Mouse (Mus musculus) myocyte (in vitro differentiated cells): Measurements from ENCODE around the gene Itk. TPM values are rescaled to one million over a fixed set of nuclear protein-coding genes. Genes with fewer than 3 reads are reported as not detected.

ENCODE experiments used
- H3K27me3 ChIP-seq: one replicate; pipeline ENCODE4 v1.6.1; 2011; ENCODE audit not compliant: control insufficient read depth, insufficient read depth, insufficient read length
- H3K36me3 ChIP-seq: one replicate; pipeline ENCODE4 v1.6.1; 2011; ENCODE audit not compliant: control insufficient read depth, insufficient read depth
- H3K4me2 ChIP-seq: one replicate; pipeline ENCODE4 v1.6.1; 2011; ENCODE audit warnings: low read depth, control low read depth
- H3K4me3 ChIP-seq: one replicate; pipeline ENCODE4 v1.5.1; 2011; ENCODE audit warnings: mild to moderate bottlenecking, control low read depth, moderate library complexity
- H3K79me2 ChIP-seq: one replicate; pipeline ENCODE4 v1.6.1; 2011; ENCODE audit not compliant: control insufficient read depth, insufficient read depth
- H3ac ChIP-seq: one replicate; pipeline ENCODE4 v1.6.1; 2011; ENCODE audit not compliant: control insufficient read depth, insufficient read length
- CEBPB ChIP-seq: IDR thresholded peaks from 2 replicates; pipeline ENCODE4 v1.6.1; 2011; ENCODE audit warnings: mild to moderate bottlenecking, moderate library complexity; ENCODE audit not compliant: poor library complexity, insufficient read depth, severe bottlenecking
- E2F4 ChIP-seq: IDR thresholded peaks from one replicate; pipeline ENCODE4 v1.6.1; 2011; ENCODE audit warnings: mild to moderate bottlenecking, control low read depth, moderate library complexity; ENCODE audit not compliant: insufficient read depth
- MAX ChIP-seq: IDR thresholded peaks from one replicate; pipeline ENCODE4 v1.6.1; 2011; ENCODE audit warnings: low read depth, mild to moderate bottlenecking, control low read depth
- MYOD1 ChIP-seq, 3 experiments: IDR thresholded peaks; one replicate each; pipeline ENCODE4 v1.6.1; 2011; ENCODE audit warnings: control low read depth in 2 of 3, low read depth in 2 of 3, mild to moderate bottlenecking in 2 of 3, moderate library complexity in 1 of 3; ENCODE audit not compliant: insufficient read length in 2 of 3, control insufficient read depth in 1 of 3
- MYOG ChIP-seq, 3 experiments: IDR thresholded peaks; one replicate each; pipeline ENCODE4 v1.6.1; 2011; ENCODE audit warnings: control low read depth in 2 of 3, low read depth in 2 of 3, mild to moderate bottlenecking in 2 of 3; ENCODE audit not compliant: insufficient read length in 2 of 3, control insufficient read depth in 1 of 3, insufficient read depth in 1 of 3
- POLR2A ChIP-seq: IDR thresholded peaks from one replicate; pipeline ENCODE4 v1.6.1; 2011; ENCODE audit warnings: low read depth, mild to moderate bottlenecking, control low read depth, moderate library complexity; ENCODE audit not compliant: insufficient read length
- POLR2AphosphoS2 ChIP-seq: IDR thresholded peaks from one replicate; pipeline ENCODE4 v1.6.1; 2011; ENCODE audit warnings: low read depth, control low read depth; ENCODE audit not compliant: insufficient read length
- REST ChIP-seq: IDR thresholded peaks from one replicate; pipeline ENCODE4 v1.6.1; 2011; ENCODE audit warnings: mild to moderate bottlenecking, control low read depth, moderate library complexity; ENCODE audit not compliant: insufficient read depth, insufficient read length
- SRF ChIP-seq: IDR thresholded peaks from one replicate; pipeline ENCODE4 v1.6.1; 2011; ENCODE audit warnings: low read depth; ENCODE audit not compliant: control insufficient read depth, insufficient read length
- TCF12 ChIP-seq: IDR thresholded peaks from one replicate; pipeline ENCODE4 v1.6.1; 2011; ENCODE audit warnings: mild to moderate bottlenecking, control low read depth; ENCODE audit not compliant: poor library complexity, insufficient read depth, severe bottlenecking
- TCF3 ChIP-seq: IDR thresholded peaks from one replicate; pipeline ENCODE4 v1.6.1; 2011; ENCODE audit warnings: low read depth, control low read depth; ENCODE audit not compliant: insufficient read length
- USF1 ChIP-seq: IDR thresholded peaks from one replicate; pipeline ENCODE4 v1.6.1; 2011; ENCODE audit warnings: low read depth, mild to moderate bottlenecking, control low read depth, moderate library complexity
- polyA plus RNA-seq: library from polyadenylated mRNA; unstranded; fragments of >200 nt; fragmentation: generic; extraction: Trizol; gene quantifications from one replicate; pipeline ENCODE4 v1.2.1, GENCODE M21; 2012; ENCODE audit warnings: missing spikeins

Gene Itk
- polyA plus RNA-seq, 1 experiment, result 0.01 TPM

- Histone ChIP-seq H3ac (no peak overlapping the region), H3K27me3 (no peaks in the 10 kb centered on the region), H3K36me3 (no peaks in the 10 kb centered on the region), H3K4me3 (no peak overlapping the region), H3K79me2 (no peaks in the 10 kb centered on the region), H3K4me2 (no peak overlapping the region)
- TF ChIP-seq CEBPB, result no peak
- TF ChIP-seq POLR2AphosphoS2, result no peak
- no peak for TF ChIP-seq REST
- no peak for TF ChIP-seq USF1
- no peak for TF ChIP-seq TCF12
- no peak for TF ChIP-seq TCF3
- no peak for TF ChIP-seq MAX
- no peak for TF ChIP-seq POLR2A
- TF ChIP-seq SRF, result no peak
- TF ChIP-seq MYOD1 (IDR thresholded peaks at IDR 0.05; ENCODE audit: control insufficient read depth in 1 of 3, insufficient read length in 2 of 3, low read depth in 2 of 3), result no peak
- TF ChIP-seq E2F4, result no peak
Measured at GRCm38 (mm10) chr11:46363864-46364263, 25.5 kb downstream of the Itk start.

- no peak overlapping the region for H3ac ChIP-seq
- H3K36me3 ChIP-seq, result no peaks in the 10 kb centered on the region
- H3K27me3 ChIP-seq, result no peaks in the 10 kb centered on the region
- H3K79me2 ChIP-seq, result no peaks in the 10 kb centered on the region
- H3K4me3 ChIP-seq, result no peak overlapping the region
- no peak overlapping the region for H3K4me2 ChIP-seq
- TF ChIP-seq TCF3 (no peak), MAX (no peak), POLR2AphosphoS2 (no peak), TCF12 (no peak), POLR2A (no peak), SRF (no peak), MYOG (IDR thresholded peaks at IDR 0.05; ENCODE audit: control insufficient read depth in 1 of 3, insufficient read depth in 1 of 3, insufficient read length in 2 of 3, low read depth in 2 of 3) (no peak), CEBPB (no peak)
Measured at GRCm38 (mm10) chr11:46362061-46363022, 27.0 kb downstream of the Itk start.

GRCm38 (mm10) chr11:46360991-46361665, 28.2 kb downstream of the Itk start:
- TF ChIP-seq MAX (no peak), MYOG (IDR thresholded peaks at IDR 0.05; ENCODE audit: control insufficient read depth in 1 of 3, insufficient read depth in 1 of 3, insufficient read length in 2 of 3, low read depth in 2 of 3) (no peak), CEBPB (no peak), MYOD1 (IDR thresholded peaks at IDR 0.05; ENCODE audit: control insufficient read depth in 1 of 3, insufficient read length in 2 of 3, low read depth in 2 of 3) (no peak), POLR2A (no peak), TCF3 (no peak), USF1 (no peak), POLR2AphosphoS2 (no peak), TCF12 (no peak), SRF (no peak), REST (no peak), E2F4 (no peak)
- Histone ChIP-seq H3K79me2 (no peaks in the 10 kb centered on the region), H3K4me3 (no peak overlapping the region), H3K27me3 (no peaks in the 10 kb centered on the region), H3K4me2 (no peak overlapping the region), H3K36me3 (no peaks in the 10 kb centered on the region), H3ac (no peak overlapping the region)

GRCm38 (mm10) chr11:46358369-46358768, 30.9 kb downstream of the Itk start:
- Histone ChIP-seq H3K79me2 (no peaks in the 10 kb centered on the region), H3K4me2 (no peak overlapping the region), H3K36me3 (no peaks in the 10 kb centered on the region), H3K27me3 (no peaks in the 10 kb centered on the region), H3K4me3 (no peak overlapping the region), H3ac (no peak overlapping the region)
- TF ChIP-seq TCF3 (no peak), USF1 (no peak), MYOD1 (IDR thresholded peaks at IDR 0.05; ENCODE audit: control insufficient read depth in 1 of 3, insufficient read length in 2 of 3, low read depth in 2 of 3) (no peak), E2F4 (no peak), CEBPB (no peak), REST (no peak), MYOG (IDR thresholded peaks at IDR 0.05; ENCODE audit: control insufficient read depth in 1 of 3, insufficient read depth in 1 of 3, insufficient read length in 2 of 3, low read depth in 2 of 3) (no peak), TCF12 (no peak), POLR2A (no peak), SRF (no peak), POLR2AphosphoS2 (no peak)
